Mouse (Mus musculus): Measurements from ENCODE around the gene Rngtt.

Rngtt gene

GRCm38 (mm10) chr4:33514108-33515000 is 204.2 kb downstream of the Rngtt start:
- no peak for DNase-seq (ENCODE audit: low spot score)

GRCm38 (mm10) chr4:33520196-33520595 is 210.1 kb downstream of the Rngtt start:
- no peak for DNase-seq (ENCODE audit: low spot score)

- no peak for DNase-seq (ENCODE audit: low spot score)
Observed at GRCm38 (mm10) chr4:33520938-33521337, 210.8 kb downstream of the Rngtt start.

GRCm38 (mm10) chr4:33523774-33524173 is 213.7 kb downstream of the Rngtt start:
- no peak for DNase-seq (ENCODE audit: low spot score)

DNA sequence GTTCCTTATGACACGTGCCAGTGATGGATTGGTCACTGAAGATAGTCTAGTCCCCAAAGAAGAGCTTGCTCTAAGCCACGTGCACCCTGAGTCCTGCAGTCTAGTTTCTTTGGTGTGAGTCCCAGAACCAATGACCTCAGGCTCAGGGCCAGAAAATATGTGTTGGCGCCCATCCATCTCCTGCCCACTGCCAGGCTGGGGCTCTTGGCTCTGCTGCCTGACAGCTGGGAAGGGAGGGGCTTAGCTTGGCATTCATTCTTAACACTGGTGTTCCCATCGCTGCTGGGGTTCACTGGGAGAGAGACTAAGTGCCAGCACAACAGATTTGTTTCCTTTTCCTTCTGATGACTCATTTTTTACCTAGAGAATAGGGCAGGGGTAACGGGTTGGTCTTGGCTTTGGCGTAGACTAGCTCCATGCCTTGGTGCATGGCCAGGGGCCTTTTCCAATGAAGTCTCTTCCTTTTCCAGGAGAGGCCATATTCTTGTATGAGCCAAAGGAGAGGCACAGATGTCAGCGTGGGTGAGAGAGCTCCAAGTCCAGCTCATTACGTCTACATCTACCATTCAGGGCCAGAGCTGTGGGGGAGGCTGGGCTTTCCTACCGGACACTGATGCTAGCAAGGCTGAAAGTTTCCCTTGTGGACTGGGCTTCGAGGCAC is 214.5 kb downstream of the Rngtt start:
- DNase-seq (ENCODE audit: low spot score): no peak

DNA sequence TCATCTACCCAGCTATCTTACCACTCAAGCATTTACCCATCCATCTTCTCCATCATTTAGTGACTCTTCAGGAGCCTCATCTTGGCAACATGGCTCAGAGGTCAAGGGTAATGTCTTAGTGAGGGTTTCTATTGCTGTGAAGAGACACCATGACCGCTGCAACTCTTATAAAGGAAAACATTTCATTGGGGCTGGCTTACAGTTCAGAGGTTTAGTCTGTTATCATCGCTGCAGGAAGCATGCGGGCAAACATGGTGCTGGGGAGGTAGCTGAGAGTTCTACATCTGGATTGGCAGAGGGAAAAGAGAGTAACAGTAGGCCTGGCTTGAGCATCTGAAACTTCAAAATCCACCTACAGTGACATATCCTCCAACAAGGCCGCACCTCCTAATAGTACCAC is 215.2 kb downstream of the Rngtt start:
- DNase-seq (ENCODE audit: low spot score): no peak

DNA sequence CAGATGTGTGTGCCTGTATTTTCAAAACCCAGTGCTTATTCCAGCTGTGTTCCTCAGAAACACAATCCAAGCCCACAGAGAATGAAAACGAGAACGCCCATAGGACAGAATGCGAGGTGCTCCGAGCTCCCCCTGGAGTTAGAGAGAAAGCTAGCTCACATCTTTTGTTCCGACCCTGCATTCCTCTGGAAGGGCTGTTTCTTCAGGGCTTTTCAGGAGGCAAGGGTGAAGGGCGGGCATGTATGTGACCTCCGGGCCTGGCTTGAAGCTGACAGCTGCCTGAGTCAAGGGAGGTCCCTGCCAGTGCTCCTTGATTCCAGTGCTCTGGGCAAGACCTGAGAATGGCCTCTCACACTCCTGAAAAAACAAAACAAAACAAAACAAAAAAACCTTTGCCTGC is 216.0 kb downstream of the Rngtt start:
- DNase-seq (ENCODE audit: low spot score): no peak

- no peak for DNase-seq (ENCODE audit: low spot score)
Observed at GRCm38 (mm10) chr4:33526675-33527074, 216.6 kb downstream of the Rngtt start.

DNA sequence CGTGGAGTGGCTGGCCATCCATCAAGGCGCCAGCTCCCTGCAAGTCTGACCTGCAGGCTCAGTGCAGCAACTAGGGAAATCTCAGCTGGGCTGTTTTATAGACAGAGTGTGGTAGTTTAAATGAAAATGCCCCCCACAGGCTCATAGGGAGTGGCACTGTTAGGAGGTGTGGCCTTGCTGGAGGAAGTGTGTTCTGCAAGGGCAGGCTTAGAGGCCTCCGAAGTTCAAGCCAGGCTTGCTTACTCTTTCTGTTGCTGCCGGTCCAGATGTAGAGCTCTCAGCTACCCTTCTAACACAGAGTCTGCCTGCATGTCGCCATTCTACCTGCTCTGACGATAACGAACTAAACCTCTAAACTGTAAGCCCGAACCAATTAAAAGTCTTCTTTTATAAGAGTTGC is 222.5 kb downstream of the Rngtt start:
- no peak for DNase-seq (ENCODE audit: low spot score)

GRCm38 (mm10) chr4:33544755-33545576 is 234.9 kb downstream of the Rngtt start:
- DNase-seq (ENCODE audit: low spot score): no peak

- DNase-seq (ENCODE audit: low spot score): no peak
Observed at GRCm38 (mm10) chr4:33545577-33545879, 235.4 kb downstream of the Rngtt start.

GRCm38 (mm10) chr4:33546278-33546677 is 236.2 kb downstream of the Rngtt start:
- DNase-seq (ENCODE audit: low spot score): no peak

DNA sequence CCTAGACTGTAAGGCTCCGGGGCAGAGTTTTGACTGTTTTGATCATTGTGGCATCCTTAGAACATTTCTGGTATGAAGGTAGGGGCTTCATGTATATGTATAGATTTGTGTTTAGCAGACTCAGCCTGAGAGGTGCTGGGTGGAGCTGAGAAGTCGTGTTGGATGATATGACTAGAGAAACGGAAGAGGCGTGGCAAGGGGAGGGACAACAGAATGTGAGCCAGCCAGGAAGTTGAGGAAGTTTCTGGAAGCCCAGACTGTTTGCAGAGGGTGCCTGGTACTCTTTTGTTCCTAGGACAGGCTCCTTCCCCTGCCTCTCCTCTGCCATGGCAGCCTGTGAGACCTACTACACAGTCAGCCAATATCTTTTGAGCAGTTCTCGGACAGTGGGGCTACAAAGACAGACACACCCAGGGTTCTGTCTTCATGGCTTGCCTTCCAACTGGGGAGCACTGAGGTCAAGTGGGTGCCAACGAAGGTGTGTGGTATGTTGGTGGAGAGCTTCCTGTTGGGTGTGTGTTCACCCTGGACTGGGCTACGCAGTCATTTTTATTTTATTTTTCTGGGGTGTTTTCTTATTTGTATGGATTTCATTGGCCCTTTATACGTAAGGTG is 237.3 kb downstream of the Rngtt start:
- no peak for DNase-seq (ENCODE audit: low spot score)

DNA sequence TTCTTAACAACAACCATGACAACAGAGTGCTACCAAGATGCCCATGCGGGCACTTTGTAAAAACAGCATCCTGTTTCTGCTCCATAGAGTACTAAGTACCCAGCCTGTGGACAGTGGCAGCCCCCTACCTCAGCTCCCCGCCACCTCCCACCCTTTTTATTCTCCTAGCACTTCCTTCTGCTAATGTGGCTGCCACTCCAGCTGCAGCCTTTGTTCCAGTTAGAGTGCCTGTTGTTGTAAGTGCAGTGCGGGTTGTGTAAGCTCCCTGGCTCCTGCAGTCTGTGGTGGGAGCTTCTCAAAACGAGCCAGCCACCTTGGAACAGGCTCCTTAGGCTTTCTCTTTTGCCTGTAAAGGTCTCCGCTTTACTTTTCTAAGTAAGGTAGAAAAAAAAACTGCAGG is 239.5 kb downstream of the Rngtt start:
- DNase-seq (ENCODE audit: low spot score): no peak
